ENCODE assay signal across 12 mouse cellular contexts in genomic region chr9:83434489-83434888, GRCm38 (mm10). TPM values are rescaled to one million over a fixed set of nuclear protein-coding genes. Genes with fewer than 3 reads are reported as not detected.
DNase-seq lines count a peak whose midpoint lies in the region; ATAC-seq and TF ChIP-seq lines count a peak whose summit lies in the region.
"Had no signal": no experiment of that assay in that cellular context is flagged by ENCODE, and none has a peak within 500 bp of the region (broad histone marks: within the 10 kb centered on the region; RNA-seq: fewer than 3 reads in every experiment).

No protein-coding gene starts in this region.

- no peaks in the 10 kb centered on the region for H3K27me3 ChIP-seq in neural tube, embryonic 11.5 days (ENCODE audit: control insufficient read depth, insufficient read depth, low read length)
- H3K27me3 ChIP-seq in lung, postnatal 0 days (replicated peaks; ENCODE audit: insufficient read depth, low read length), result no peaks in the 10 kb centered on the region
- H3K27me3 ChIP-seq: CH12.LX; midbrain, embryonic 12.5 days had no signal

- no peaks in the 10 kb centered on the region for H3K36me3 ChIP-seq in neural tube, embryonic 11.5 days (ENCODE audit: control insufficient read depth, insufficient read depth, low read length)
- no peaks in the 10 kb centered on the region for H3K36me3 ChIP-seq in lung, postnatal 0 days (ENCODE audit: insufficient read depth, low read length)

- intact Hi-C loops in left cerebral cortex, postnatal 14 days (cut with DNase I), result no loop called here

- TF ChIP-seq CTCF in lung, postnatal 0 days (IDR thresholded peaks at IDR 0.05), result no peak

- ATAC-seq in frontal cortex, adult (ENCODE audit: low TSS enrichment), result peak; percentile 97
- no peak for ATAC-seq in neural tube, embryonic 11.5 days (ENCODE audit: insufficient read depth, low FRiP score, low TSS enrichment)
- no peak for ATAC-seq in lung, postnatal 0 days

- WGBS in neural tube, embryonic 11.5 days, result 47% methylated on average over 4 of the region's 4 CpGs
- WGBS in lung, postnatal 0 days, result 54% methylated on average over 4 of the region's 4 CpGs

- H3K4me2 ChIP-seq in neural tube, embryonic 11.5 days (ENCODE audit: low read depth), result no peak overlapping the region
- no peak overlapping the region for H3K4me2 ChIP-seq in lung, postnatal 0 days (replicated peaks; ENCODE audit: low read depth, low read length)
- H3K4me2 ChIP-seq: midbrain, embryonic 12.5 days had no signal

- TF ChIP-seq EP300 in lung, postnatal 0 days (IDR thresholded peaks at IDR 0.05), result no peak

- no peak overlapping the region for H3K27ac ChIP-seq in neural tube, embryonic 11.5 days (ENCODE audit: low read depth, low read length)
- H3K27ac ChIP-seq in lung, postnatal 0 days (ENCODE audit: low read length), result no peak overlapping the region
- H3K27ac ChIP-seq: midbrain, embryonic 12.5 days had no signal

- no peaks in the 10 kb centered on the region for H3K9me3 ChIP-seq in neural tube, embryonic 11.5 days (ENCODE audit: control insufficient read depth, low read length)
- no peaks in the 10 kb centered on the region for H3K9me3 ChIP-seq in lung, postnatal 0 days (ENCODE audit: low read length)
- H3K9me3 ChIP-seq: midbrain, embryonic 12.5 days had no signal

- DNase-seq in frontal cortex, postnatal 10 days (ENCODE audit: low spot score in 2 of 2), result no peak
- peak; percentile 27 for DNase-seq in neural tube, embryonic 11.5 days (ENCODE audit: low spot score)
- no peak for DNase-seq in neural tube, embryonic 10.5 days (ENCODE audit: extremely low spot score, low spot score)
- peak; percentile 16 to 30 for DNase-seq in left cerebral cortex, postnatal 14 days (ENCODE audit: low spot score in 2 of 2)
- peak; percentile 34 for DNase-seq in right cerebral cortex, postnatal 25 days
- DNase-seq in lung, postnatal 0 days (ENCODE audit: low spot score), result no peak
- no peak for DNase-seq in gastrocnemius, adult 8-10 months (ENCODE audit: low spot score in 2 of 2)
- DNase-seq: kidney, postnatal 14 days; thymus, postnatal 4 days had no signal

- no peaks in the 10 kb centered on the region for H3K4me1 ChIP-seq in neural tube, embryonic 11.5 days (ENCODE audit: control insufficient read depth, insufficient read depth, low read length)
- H3K4me1 ChIP-seq in lung, postnatal 0 days (ENCODE audit: insufficient read depth, low read depth, low read length), result no peaks in the 10 kb centered on the region
- H3K4me1 ChIP-seq: midbrain, embryonic 12.5 days had no signal

- no peak overlapping the region for H3K9ac ChIP-seq in neural tube, embryonic 11.5 days (ENCODE audit: low read length)
- no peak overlapping the region for H3K9ac ChIP-seq in lung, postnatal 0 days (replicated peaks; ENCODE audit: low read depth)
- H3K9ac ChIP-seq: midbrain, embryonic 12.5 days had no signal

- H3K4me3 ChIP-seq in neural tube, embryonic 11.5 days (ENCODE audit: low read depth, low read length), result no peak overlapping the region
- no peak overlapping the region for H3K4me3 ChIP-seq in lung, postnatal 0 days (ENCODE audit: low read depth, low read length)
- H3K4me3 ChIP-seq: midbrain, embryonic 12.5 days had no signal

RNA-seq across cellular contexts. Expression of gene Lca5, which starts 6.4 kb away (rescaled TPM):
- 21.9 and 24.2 TPM in 2 replicates for polyA plus RNA-seq in neural tube, embryonic 11.5 days (2014; fragmentation: Nextera tagmentation; extraction: Ambion mirVana)
- total RNA-seq in left cerebral cortex, postnatal 14 days (2021), result 10 to 100 TPM; 10.0 to 12.0 TPM
- polyA plus RNA-seq in lung, postnatal 0 days (2015; fragmentation: Nextera tagmentation; extraction: Ambion mirVana), result 7.9 and 9.6 TPM in 2 replicates
- total RNA-seq in gastrocnemius, adult 8-10 months (2022), result 1 to 10 TPM in 2 of 4 experiments, under 1 TPM in 2; 0.34 to 2.4 (median 0.99) TPM

Comparison
In these comparisons a context has a peak if more than half of its experiments do, and no peak if none do; other contexts are left out.
1. DNase-seq: peak in neural tube, embryonic 11.5 days (single experiment), left cerebral cortex, postnatal 14 days (2 of 2) and right cerebral cortex, postnatal 25 days (single experiment); none in frontal cortex, postnatal 10 days (0 of 2), neural tube, embryonic 10.5 days (single experiment), lung, postnatal 0 days (single experiment) and gastrocnemius, adult 8-10 months (0 of 2).